Mouse (Mus musculus): ENCODE results near the gene Olfr782.
"Not testable (repeated sequence)": the region's sequence is repeated elsewhere in the genome, so short reads cannot be mapped to it uniquely, and the experiment has no call there.

- TF ChIP-seq POLR2A (IDR thresholded peaks at IDR 0.05; ENCODE audit: control insufficient read depth, extremely low read depth, insufficient read depth, low read length, poor library complexity); CTCF (IDR thresholded peaks at IDR 0.05; ENCODE audit: borderline replicate concordance, control insufficient read depth, extremely low read depth, insufficient read depth, low read length, poor library complexity): not testable (repeated sequence)
Observed at GRCm38 (mm10) chr10:129374051-129374450, 25.4 kb downstream of the Olfr782 start.
